Mouse (Mus musculus): Measurements from ENCODE around the gene Fut4. TPM values are rescaled to one million over a fixed set of nuclear protein-coding genes. Genes with fewer than 3 reads are reported as not detected.

The Fut4 gene
- polyA plus RNA-seq (2012; rRNA removed) = 3.5 and 5.3 TPM in 2 replicates

GRCm38 (mm10) chr9:14752001-14752522 lies at the start of gene Fut4:
Gene Fut4 (minus strand): TSS chr9:14752393.
- DNase-seq = peak; percentile 78
- peaks cover 3% of the 10 kb centered on the region; the same call in 1 of the 2 replicates for H3K4me1 ChIP-seq (ENCODE audit: control insufficient read depth, insufficient read depth, low read length)
- no peak for TF ChIP-seq CTCF (IDR thresholded peaks at IDR 0.05; ENCODE audit: insufficient read depth, low read length)
- 0 out of 2 replicates have a peak, but pooled peaks have one; percentile 18 for TF ChIP-seq POLR2A (IDR thresholded peaks at IDR 0.05; ENCODE audit: borderline replicate concordance, extremely low read depth, low read depth, low read length)
- H3K4me3 ChIP-seq (replicated peaks; ENCODE audit: extremely low read depth, low read depth, low read length) = peak within 1 kb of the TSS; percentile 63
- under 1% methylated on average over 27 of the region's 28 CpGs for WGBS

GRCm38 (mm10) chr9:14787356-14787755 lies 35.2 kb upstream of the Fut4 start:
- no peak for TF ChIP-seq POLR2A (IDR thresholded peaks at IDR 0.05; ENCODE audit: borderline replicate concordance, extremely low read depth, low read depth, low read length)
- no peak for TF ChIP-seq CTCF (IDR thresholded peaks at IDR 0.05; ENCODE audit: insufficient read depth, low read length)
- WGBS = 83% methylated on average over 6 of the region's 6 CpGs
- DNase-seq = no peak
- Histone ChIP-seq H3K4me1 (ENCODE audit: control insufficient read depth, insufficient read depth, low read length) (no peaks in the 10 kb centered on the region; the same call in 1 of the 2 replicates), H3K4me3 (replicated peaks; ENCODE audit: extremely low read depth, low read depth, low read length) (no peak overlapping the region)

- DNase-seq = peak; percentile 93
- H3K4me3 ChIP-seq (replicated peaks; ENCODE audit: extremely low read depth, low read depth, low read length) = peak within 1 kb of the TSS; percentile 92
- no peaks in the 10 kb centered on the region; the same call in 1 of the 2 replicates for H3K4me1 ChIP-seq (ENCODE audit: control insufficient read depth, insufficient read depth, low read length)
- WGBS = under 1% methylated on average over 62 of the region's 62 CpGs
- TF ChIP-seq CTCF (IDR thresholded peaks at IDR 0.05; ENCODE audit: insufficient read depth, low read length) (no peak), POLR2A (IDR thresholded peaks at IDR 0.05; ENCODE audit: borderline replicate concordance, extremely low read depth, low read depth, low read length) (peak; percentile 66)
Measured at GRCm38 (mm10) chr9:14784039-14785002, 32.1 kb upstream of the Fut4 start, which contains the start of the genes Mre11a and Ankrd49. Gene Mre11a (plus strand): TSS chr9:14784654. Gene Ankrd49 (minus strand): TSS chr9:14784856.

GRCm38 (mm10) chr9:14778341-14778740 lies 26.1 kb upstream of the Fut4 start:
- WGBS = 44% methylated on average over 13 of the region's 13 CpGs
- Histone ChIP-seq H3K4me3 (replicated peaks; ENCODE audit: extremely low read depth, low read depth, low read length) (no peak overlapping the region), H3K4me1 (ENCODE audit: control insufficient read depth, insufficient read depth, low read length) (no peaks in the 10 kb centered on the region)
- TF ChIP-seq POLR2A (IDR thresholded peaks at IDR 0.05; ENCODE audit: borderline replicate concordance, extremely low read depth, low read depth, low read length) (no peak), CTCF (IDR thresholded peaks at IDR 0.05; ENCODE audit: insufficient read depth, low read length) (no peak)
- DNase-seq = no peak

GRCm38 (mm10) chr9:14773813-14774212 lies 21.6 kb upstream of the Fut4 start:
- Histone ChIP-seq H3K4me1 (ENCODE audit: control insufficient read depth, insufficient read depth, low read length) (no peaks in the 10 kb centered on the region), H3K4me3 (replicated peaks; ENCODE audit: extremely low read depth, low read depth, low read length) (no peak overlapping the region)
- TF ChIP-seq CTCF (IDR thresholded peaks at IDR 0.05; ENCODE audit: insufficient read depth, low read length) (no peak), POLR2A (IDR thresholded peaks at IDR 0.05; ENCODE audit: borderline replicate concordance, extremely low read depth, low read depth, low read length) (no peak)
- DNase-seq = no peak
- WGBS = 32% methylated on average over 2 of the region's 2 CpGs

- H3K4me1 ChIP-seq (ENCODE audit: control insufficient read depth, insufficient read depth, low read length) = no peaks in the 10 kb centered on the region
- no peak for DNase-seq
- H3K4me3 ChIP-seq (replicated peaks; ENCODE audit: extremely low read depth, low read depth, low read length) = no peak overlapping the region
- WGBS = 89% methylated on average over 2 of the region's 2 CpGs
- no peak for TF ChIP-seq CTCF (IDR thresholded peaks at IDR 0.05; ENCODE audit: insufficient read depth, low read length)
- TF ChIP-seq POLR2A (IDR thresholded peaks at IDR 0.05; ENCODE audit: borderline replicate concordance, extremely low read depth, low read depth, low read length) = no peak
Measured at GRCm38 (mm10) chr9:14772074-14772473, 19.9 kb upstream of the Fut4 start.

GRCm38 (mm10) chr9:14770803-14771471 lies 18.7 kb upstream of the Fut4 start, which contains the start of gene 1700012B09Rik:
Gene 1700012B09Rik (minus strand): TSS chr9:14771030.
- no peak for TF ChIP-seq POLR2A (IDR thresholded peaks at IDR 0.05; ENCODE audit: borderline replicate concordance, extremely low read depth, low read depth, low read length)
- no peak for TF ChIP-seq CTCF (IDR thresholded peaks at IDR 0.05; ENCODE audit: insufficient read depth, low read length)
- no peak for DNase-seq
- Histone ChIP-seq H3K4me3 (replicated peaks; ENCODE audit: extremely low read depth, low read depth, low read length) (no peak within 1 kb of the TSS), H3K4me1 (ENCODE audit: control insufficient read depth, insufficient read depth, low read length) (no peaks in the 10 kb centered on the region)
- 22% methylated on average over 23 of the region's 23 CpGs for WGBS

GRCm38 (mm10) chr9:14769811-14770210 lies 17.6 kb upstream of the Fut4 start:
- H3K4me3 ChIP-seq (replicated peaks; ENCODE audit: extremely low read depth, low read depth, low read length) = no peak overlapping the region
- TF ChIP-seq POLR2A (IDR thresholded peaks at IDR 0.05; ENCODE audit: borderline replicate concordance, extremely low read depth, low read depth, low read length) (no peak), CTCF (IDR thresholded peaks at IDR 0.05; ENCODE audit: insufficient read depth, low read length) (no peak)
- 43% methylated on average over 6 of the region's 6 CpGs for WGBS
- H3K4me1 ChIP-seq (ENCODE audit: control insufficient read depth, insufficient read depth, low read length) = no peaks in the 10 kb centered on the region
- DNase-seq = no peak

- no peak overlapping the region for H3K4me3 ChIP-seq (replicated peaks; ENCODE audit: extremely low read depth, low read depth, low read length)
- 19% methylated on average over 7 of the region's 7 CpGs for WGBS
- TF ChIP-seq CTCF (IDR thresholded peaks at IDR 0.05; ENCODE audit: insufficient read depth, low read length) (no peak; the same call in 1 of the 2 replicates), POLR2A (IDR thresholded peaks at IDR 0.05; ENCODE audit: borderline replicate concordance, extremely low read depth, low read depth, low read length) (no peak)
- DNase-seq = peak; percentile 49
- no peaks in the 10 kb centered on the region for H3K4me1 ChIP-seq (ENCODE audit: control insufficient read depth, insufficient read depth, low read length)
Measured at GRCm38 (mm10) chr9:14764765-14765164, 12.6 kb upstream of the Fut4 start.
